Mouse (Mus musculus) stomach, embryonic 15.5 days (tissue): ENCODE measurements at regions not wholly inside any gene's neighbourhood (a gene's known extent, or its start where the extent isn't known, plus 50 kb on each side); places are given as distances from the start of the nearest gene placed in this dataset.

Experiments
- ATAC-seq: fragments of 200-750 bp; cut with Nextera tagmentation; 2 replicates; pipeline ENCODE4 v1.8.0; 2017; ENCODE audit warnings: low read depth, moderate number of reproducible peaks, moderate TSS enrichment; ENCODE audit not compliant: insufficient read depth, low FRiP score
- H3K27ac ChIP-seq: fragments of 300-500 bp; sonication (generic); 2 replicates; pipeline ENCODE4 v1.5.1; 2015; ENCODE audit warnings: mild to moderate bottlenecking, inconsistent platforms
- H3K27me3 ChIP-seq: fragments of 300-500 bp; sonication (generic); replicated peaks from 2 replicates; pipeline ENCODE4 v1.6.1; 2015; ENCODE audit warnings: inconsistent platforms
- H3K36me3 ChIP-seq: fragments of 300-500 bp; sonication (generic); 2 replicates; pipeline ENCODE4 v1.6.1; 2015; ENCODE audit warnings: inconsistent platforms
- H3K4me1 ChIP-seq: fragments of 300-500 bp; sonication (generic); 2 replicates; pipeline ENCODE4 v1.6.1; 2015; ENCODE audit warnings: inconsistent platforms
- H3K4me2 ChIP-seq: fragments of 300-500 bp; sonication (generic); 2 replicates; pipeline ENCODE4 v1.6.1; 2015; ENCODE audit warnings: mild to moderate bottlenecking, inconsistent platforms
- H3K4me3 ChIP-seq: fragments of 300-500 bp; sonication (generic); replicated peaks from 2 replicates; pipeline ENCODE4 v1.5.1; 2015; ENCODE audit warnings: inconsistent platforms
- H3K9ac ChIP-seq: fragments of 300-500 bp; sonication (generic); 2 replicates; pipeline ENCODE4 v1.6.1; 2015; ENCODE audit warnings: inconsistent platforms
- H3K9me3 ChIP-seq: fragments of 300-500 bp; sonication (generic); 2 replicates; pipeline ENCODE4 v1.6.1; 2016; ENCODE audit warnings: inconsistent platforms
- WGBS: fragments of 180-500 bp; shearing (Covaris S2); methylation state at CpG from one replicate; pipeline ENCODE4 v1.1.7; 2015; 5-methylcytosine and 5-hydroxymethylcytosine counted together

DNA sequence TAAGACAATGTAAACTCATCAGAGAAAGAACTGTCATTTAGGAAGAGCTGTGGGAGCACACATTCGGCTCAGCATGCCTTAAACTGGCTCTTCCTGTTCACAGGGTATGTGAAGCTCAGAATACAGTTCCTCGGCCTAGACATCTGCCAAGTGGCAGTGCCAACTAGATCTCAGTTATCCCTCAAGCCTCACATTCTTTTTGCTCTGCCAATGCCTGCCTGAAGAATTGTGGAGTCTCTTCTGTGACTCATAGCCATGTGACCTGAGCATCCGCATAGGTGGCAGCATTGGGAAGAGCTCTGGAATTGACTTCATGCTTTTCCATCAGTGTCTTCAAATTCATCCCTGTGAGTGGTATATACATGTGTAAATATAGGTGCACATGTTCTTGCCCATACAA, 59.7 kb downstream of the Prlhr start:
- H3K27me3 ChIP-seq = no peaks in the 10 kb centered on the region
- H3K4me2 ChIP-seq = no peak overlapping the region
- no peak for ATAC-seq
- H3K36me3 ChIP-seq = no peaks in the 10 kb centered on the region
- H3K27ac ChIP-seq = no peak overlapping the region
- 82% methylated on average over 3 of the region's 3 CpGs for WGBS
- no peaks in the 10 kb centered on the region for H3K9me3 ChIP-seq
- no peak overlapping the region for H3K9ac ChIP-seq
- no peak overlapping the region for H3K4me3 ChIP-seq
- H3K4me1 ChIP-seq = no peaks in the 10 kb centered on the region

DNA sequence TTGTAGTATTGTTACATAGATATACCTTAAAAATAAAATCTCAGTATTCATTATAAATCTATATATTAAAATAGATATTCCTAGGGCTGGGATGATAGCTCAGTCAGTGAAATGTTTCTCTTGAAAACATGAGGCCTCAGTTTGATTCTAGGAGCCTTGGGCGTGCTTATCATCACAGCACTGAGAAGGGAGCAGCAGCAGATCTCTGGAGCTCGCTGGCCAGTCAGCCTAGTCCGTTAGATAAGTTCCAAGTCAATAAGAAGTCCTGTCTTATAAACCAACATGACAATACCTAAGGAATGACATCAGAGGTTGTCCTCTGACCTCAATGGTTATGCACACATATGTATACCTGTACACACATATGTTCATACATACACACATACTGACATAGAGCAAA, 68.7 kb downstream of the Prlhr start:
- Histone ChIP-seq H3K36me3 (no peaks in the 10 kb centered on the region), H3K4me3 (no peak overlapping the region), H3K9me3 (no peaks in the 10 kb centered on the region), H3K27me3 (no peaks in the 10 kb centered on the region), H3K9ac (no peak overlapping the region), H3K4me2 (no peak overlapping the region), H3K4me1 (no peaks in the 10 kb centered on the region), H3K27ac (no peak overlapping the region)
- no peak for ATAC-seq
- 68% methylated on average over 3 of the region's 3 CpGs for WGBS

DNA sequence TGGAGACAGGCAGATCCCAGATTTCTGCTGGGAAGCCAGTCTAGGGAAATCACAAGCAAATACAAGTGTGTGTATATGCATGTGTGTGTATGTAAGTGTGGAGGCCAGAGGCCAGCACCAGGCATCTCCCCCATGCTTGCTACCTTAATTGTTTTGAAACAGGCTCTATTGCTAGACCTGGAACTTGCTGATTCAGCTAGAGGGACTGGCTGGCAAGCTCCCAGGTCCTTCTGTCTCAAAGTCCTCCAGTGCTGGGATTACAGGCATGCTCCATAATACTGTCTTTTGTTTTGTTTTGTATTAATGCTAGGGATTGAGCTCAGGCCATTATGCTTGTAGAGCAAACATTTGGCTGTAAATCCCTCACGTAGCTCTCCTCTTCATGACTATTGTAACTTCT, 70.4 kb downstream of the Prlhr start:
- no peak overlapping the region for H3K4me2 ChIP-seq
- no peaks in the 10 kb centered on the region for H3K36me3 ChIP-seq
- H3K4me1 ChIP-seq = no peaks in the 10 kb centered on the region
- no peak overlapping the region for H3K4me3 ChIP-seq
- H3K9ac ChIP-seq = no peak overlapping the region
- WGBS = 48% methylated on average over 1 of the region's 1 CpGs
- H3K27ac ChIP-seq = no peak overlapping the region
- no peak for ATAC-seq
- no peaks in the 10 kb centered on the region for H3K9me3 ChIP-seq
- H3K27me3 ChIP-seq = no peaks in the 10 kb centered on the region

DNA sequence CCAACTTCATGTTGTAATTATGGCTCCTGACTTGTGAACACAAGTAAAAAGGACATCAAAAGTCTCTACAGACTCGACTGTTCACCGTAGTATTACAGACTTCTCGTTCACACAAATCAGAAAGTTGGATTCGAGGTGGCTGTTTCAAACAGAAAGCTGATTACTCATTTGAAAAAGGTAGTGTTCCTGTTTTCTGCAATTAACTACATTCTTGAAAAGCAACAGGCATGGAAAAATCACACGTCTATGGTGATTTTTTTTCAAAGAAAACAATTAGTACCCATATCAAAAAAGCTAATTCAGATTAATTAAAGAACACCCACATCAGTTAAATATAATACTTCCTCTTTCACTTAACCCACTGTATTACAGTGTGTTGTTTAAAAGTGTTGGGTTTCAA, 71.5 kb downstream of the Prlhr start:
- Histone ChIP-seq H3K4me3 (no peak overlapping the region), H3K27ac (no peak overlapping the region), H3K4me2 (no peak overlapping the region), H3K9ac (no peak overlapping the region), H3K4me1 (no peaks in the 10 kb centered on the region), H3K27me3 (no peaks in the 10 kb centered on the region), H3K9me3 (no peaks in the 10 kb centered on the region), H3K36me3 (no peaks in the 10 kb centered on the region)
- WGBS = 80% methylated on average over 5 of the region's 5 CpGs
- no peak for ATAC-seq

DNA sequence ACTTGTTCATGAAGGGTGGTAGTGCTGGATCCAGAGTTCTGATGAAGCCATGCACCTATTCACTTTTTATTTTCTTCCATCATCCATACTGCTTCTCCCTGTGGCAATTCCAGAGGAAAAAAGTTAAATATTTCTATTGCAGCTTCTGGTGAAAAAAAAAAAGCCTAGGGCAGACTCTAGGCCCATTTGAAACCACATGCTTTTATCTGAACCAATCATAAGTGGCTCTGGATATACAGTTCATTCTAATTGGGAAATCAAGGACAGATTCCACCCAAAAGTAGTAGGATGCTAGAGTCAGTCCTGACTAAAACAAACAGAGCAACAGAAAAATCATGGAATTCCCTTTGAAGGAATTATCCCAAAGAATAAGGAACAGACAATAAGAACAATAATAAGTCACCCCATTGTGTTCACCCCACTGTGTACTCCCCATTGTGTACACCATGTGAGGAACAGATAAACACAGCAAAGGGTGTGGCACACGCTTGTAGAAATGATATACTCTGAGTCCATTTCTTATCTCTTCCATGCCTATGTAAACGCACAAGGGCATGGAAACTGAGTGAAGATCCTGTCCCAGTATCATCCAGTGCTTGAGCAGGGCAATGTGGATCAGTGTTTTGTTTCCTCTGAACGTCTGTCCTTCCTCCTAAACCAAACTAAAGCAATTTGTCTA, 81.4 kb downstream of the Prlhr start:
- Histone ChIP-seq H3K27ac (no peak overlapping the region), H3K4me2 (no peak overlapping the region), H3K36me3 (no peaks in the 10 kb centered on the region), H3K27me3 (no peaks in the 10 kb centered on the region), H3K4me3 (no peak overlapping the region), H3K9me3 (no peaks in the 10 kb centered on the region), H3K9ac (no peak overlapping the region), H3K4me1 (no peaks in the 10 kb centered on the region)
- ATAC-seq = peak; percentile 79; the same call in 1 of the 2 replicates
- WGBS = 41% methylated on average over 3 of the region's 3 CpGs

DNA sequence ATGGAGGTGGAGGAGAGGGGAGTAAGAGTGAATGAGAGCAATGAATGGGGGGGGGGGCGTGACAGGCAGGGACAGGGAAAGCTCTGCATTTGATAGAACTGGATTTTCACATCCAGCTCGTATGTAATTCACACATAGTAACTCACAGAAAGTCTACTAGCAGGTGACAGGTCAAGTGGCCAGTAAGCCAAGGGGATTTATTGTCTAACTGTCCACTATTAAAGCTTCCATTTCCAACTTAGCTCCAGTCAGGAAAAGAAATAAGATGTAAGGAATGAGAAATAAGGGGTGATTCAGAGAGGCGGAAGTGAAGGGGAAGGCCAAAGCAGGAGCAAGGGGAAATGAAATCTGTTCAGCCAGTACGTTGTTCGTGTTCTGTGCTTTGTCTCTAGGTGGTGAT, 83.4 kb downstream of the Prlhr start:
- no peaks in the 10 kb centered on the region for H3K9me3 ChIP-seq
- H3K27me3 ChIP-seq = no peaks in the 10 kb centered on the region
- WGBS = 73% methylated on average over 5 of the region's 5 CpGs
- no peaks in the 10 kb centered on the region for H3K4me1 ChIP-seq
- H3K4me2 ChIP-seq = no peak overlapping the region
- H3K36me3 ChIP-seq = no peaks in the 10 kb centered on the region
- H3K9ac ChIP-seq = no peak overlapping the region
- no peak for ATAC-seq
- H3K27ac ChIP-seq = no peak overlapping the region
- H3K4me3 ChIP-seq = no peak overlapping the region

DNA sequence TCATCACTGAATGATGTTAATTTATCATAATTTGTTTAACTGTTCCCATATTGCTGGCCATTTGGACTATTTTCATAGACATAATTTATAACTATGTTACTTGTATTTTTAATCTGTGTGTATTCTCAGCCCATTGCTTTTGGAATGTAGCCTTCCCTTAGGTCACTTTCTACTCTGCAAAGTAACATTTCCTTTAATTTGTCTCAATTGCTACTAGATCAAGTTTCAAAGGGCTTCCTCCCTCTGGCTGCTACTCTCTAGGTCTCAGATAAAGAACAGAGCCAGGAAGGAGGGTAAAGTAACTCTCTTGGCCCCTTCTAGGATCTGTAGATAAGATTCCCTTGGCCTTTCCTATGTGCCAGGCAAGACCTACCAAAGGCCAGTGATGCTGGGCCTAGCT, 85.4 kb downstream of the Prlhr start:
- H3K9ac ChIP-seq = no peak overlapping the region
- ATAC-seq = no peak
- H3K36me3 ChIP-seq = no peaks in the 10 kb centered on the region

DNA sequence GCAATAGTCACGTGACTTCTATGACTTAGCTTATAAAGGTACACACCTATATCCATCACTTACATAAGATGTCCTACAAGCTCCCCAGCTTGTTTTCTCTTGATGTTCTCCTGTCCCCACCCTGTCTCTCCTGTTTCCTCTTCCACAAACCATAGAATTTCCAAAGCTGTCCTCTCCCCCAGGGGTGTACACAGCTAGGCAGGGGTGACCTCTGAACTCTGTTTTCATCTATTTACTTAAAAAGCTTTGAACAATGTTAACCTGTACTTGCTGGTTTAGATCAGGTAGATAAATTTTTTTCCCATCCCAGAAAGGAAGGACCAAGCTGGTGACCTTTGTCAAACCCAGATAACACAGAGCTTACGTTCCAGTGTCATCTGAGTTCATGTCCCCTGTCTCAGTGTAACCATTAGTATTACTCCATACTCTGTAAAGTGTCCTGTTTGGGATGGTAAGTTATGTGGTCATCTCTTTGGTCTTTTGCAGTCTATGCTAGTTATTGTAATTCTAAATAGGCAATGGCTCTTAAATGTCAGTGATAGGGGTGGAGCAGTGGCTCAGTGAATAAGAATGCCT, 89.0 kb downstream of the Prlhr start:
- no peaks in the 10 kb centered on the region for H3K9me3 ChIP-seq
- no peaks in the 10 kb centered on the region for H3K4me1 ChIP-seq
- no peak for ATAC-seq
- no peak overlapping the region for H3K9ac ChIP-seq
- H3K27me3 ChIP-seq = no peaks in the 10 kb centered on the region
- no peak overlapping the region for H3K4me2 ChIP-seq
- WGBS = 74% methylated on average over 2 of the region's 2 CpGs
- H3K27ac ChIP-seq = no peak overlapping the region
- H3K36me3 ChIP-seq = no peaks in the 10 kb centered on the region
- no peak overlapping the region for H3K4me3 ChIP-seq

More for the DNA sequence above, 85.4 kb downstream of the Prlhr start:
- Histone ChIP-seq H3K9me3 (no peaks in the 10 kb centered on the region), H3K4me2 (no peak overlapping the region), H3K27ac (no peak overlapping the region), H3K4me3 (no peak overlapping the region), H3K27me3 (no peaks in the 10 kb centered on the region), H3K4me1 (no peaks in the 10 kb centered on the region)

DNA sequence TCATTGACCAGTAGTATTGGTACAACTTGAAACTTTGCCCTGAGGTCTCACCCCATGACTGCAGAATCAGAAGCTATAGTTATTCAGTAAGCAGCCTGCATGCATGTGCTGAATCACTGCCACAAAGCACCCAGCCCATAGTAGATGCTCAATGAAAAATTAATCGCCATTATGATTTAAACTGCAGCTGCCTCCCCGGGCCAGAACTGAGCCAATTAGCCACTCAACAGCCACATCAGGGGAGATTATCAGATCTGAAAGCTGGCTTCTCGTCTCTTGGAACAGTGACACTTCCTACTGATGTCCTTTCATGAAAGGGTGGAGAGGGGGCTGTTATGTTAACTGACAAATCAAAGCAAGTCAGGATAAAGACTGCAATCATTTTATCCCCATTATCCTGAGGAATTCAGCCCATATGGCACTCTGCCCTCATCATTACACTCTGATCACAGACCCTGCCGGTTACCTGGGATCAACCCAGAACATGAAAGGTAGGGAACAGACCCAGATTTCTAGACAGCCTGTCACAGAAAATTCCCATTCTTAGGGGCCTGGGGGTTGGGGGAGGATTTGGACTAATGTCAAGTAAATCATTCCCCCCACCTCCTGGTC, 104.0 kb downstream of the Prlhr start:
- Histone ChIP-seq H3K9ac (no peak overlapping the region), H3K4me1 (no peaks in the 10 kb centered on the region), H3K36me3 (no peaks in the 10 kb centered on the region), H3K27me3 (no peaks in the 10 kb centered on the region), H3K4me2 (no peak overlapping the region), H3K4me3 (no peak overlapping the region), H3K9me3 (no peaks in the 10 kb centered on the region), H3K27ac (no peak overlapping the region)
- WGBS = 67% methylated on average over 4 of the region's 4 CpGs
- ATAC-seq = no peak

DNA sequence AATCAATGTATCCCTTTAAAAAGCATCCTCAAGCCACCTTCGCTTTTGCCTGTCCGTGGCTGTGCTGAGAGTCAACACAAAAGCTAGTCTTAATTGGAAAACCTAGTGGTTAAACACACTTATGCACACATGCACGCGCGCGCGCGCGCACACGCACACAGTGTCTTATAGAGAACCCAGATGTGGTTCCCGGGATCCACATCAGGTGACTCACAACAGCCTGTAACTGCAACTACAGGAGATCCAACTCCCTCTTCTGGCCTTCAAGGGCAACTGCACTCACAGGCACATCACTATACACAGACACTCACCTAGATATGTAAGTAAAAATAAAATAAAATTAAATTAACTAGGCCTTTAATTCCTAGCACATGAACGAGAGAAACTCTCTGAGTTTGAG, 118.4 kb upstream of the Fam204a start:
- 91% methylated on average over 12 of the region's 12 CpGs for WGBS
- Histone ChIP-seq H3K4me3 (no peak overlapping the region), H3K4me1 (no peaks in the 10 kb centered on the region), H3K4me2 (no peak overlapping the region), H3K9ac (no peak overlapping the region), H3K36me3 (no peaks in the 10 kb centered on the region), H3K27me3 (no peaks in the 10 kb centered on the region), H3K9me3 (no peaks in the 10 kb centered on the region), H3K27ac (no peak overlapping the region)
- ATAC-seq = no peak

DNA sequence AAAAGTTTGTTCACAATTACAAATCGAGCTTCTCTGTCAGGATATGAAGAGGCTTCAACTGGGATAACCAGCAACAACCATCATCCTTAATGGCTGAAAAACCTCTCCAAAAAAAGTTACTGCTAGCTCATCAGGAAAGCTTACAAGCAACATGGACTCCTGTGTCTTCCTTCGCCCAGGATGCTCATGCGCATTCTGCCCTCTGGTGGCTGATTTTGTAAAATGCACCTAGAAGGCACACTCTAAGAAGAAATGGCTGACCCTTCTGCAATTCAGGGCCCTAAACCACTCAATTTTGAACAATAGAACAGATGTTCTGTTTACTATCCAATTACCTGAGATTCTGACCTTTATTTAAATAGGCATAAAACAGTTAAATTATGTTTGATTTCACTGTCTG, 115.0 kb upstream of the Fam204a start:
- no peak overlapping the region for H3K27ac ChIP-seq
- H3K27me3 ChIP-seq = no peaks in the 10 kb centered on the region
- H3K4me2 ChIP-seq = no peak overlapping the region
- H3K4me1 ChIP-seq = no peaks in the 10 kb centered on the region
- no peaks in the 10 kb centered on the region for H3K36me3 ChIP-seq
- no peak overlapping the region for H3K4me3 ChIP-seq
- WGBS = 11% methylated on average over 3 of the region's 3 CpGs
- H3K9ac ChIP-seq = no peak overlapping the region
- ATAC-seq = no peak
- no peaks in the 10 kb centered on the region for H3K9me3 ChIP-seq

DNA sequence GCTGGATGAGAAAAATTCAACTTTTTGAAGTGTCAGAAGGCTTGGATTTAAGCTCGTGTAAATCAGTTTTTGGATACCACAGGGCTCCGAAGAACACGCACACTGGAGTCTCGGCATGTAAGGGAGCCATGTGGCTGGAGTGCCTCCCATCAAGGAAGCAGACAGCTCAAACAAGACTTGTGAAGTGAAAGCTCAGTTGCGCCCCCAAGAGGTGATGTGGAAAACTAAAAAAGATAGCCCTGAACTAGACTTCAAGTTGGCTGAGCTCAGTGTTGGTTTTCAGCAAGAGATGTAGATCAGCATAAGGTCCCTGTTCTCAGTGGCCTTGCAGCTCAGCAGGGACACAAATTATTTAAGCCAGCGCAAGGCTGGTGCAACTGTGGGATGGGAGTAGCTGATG, 113.7 kb upstream of the Fam204a start:
- H3K4me1 ChIP-seq = no peaks in the 10 kb centered on the region
- H3K27me3 ChIP-seq = no peaks in the 10 kb centered on the region
- H3K4me2 ChIP-seq = no peak overlapping the region
- H3K4me3 ChIP-seq = no peak overlapping the region
- H3K36me3 ChIP-seq = no peaks in the 10 kb centered on the region
- 84% methylated on average over 6 of the region's 6 CpGs for whole genome bisulfite sequencing
- H3K9me3 ChIP-seq = no peaks in the 10 kb centered on the region
- ATAC-seq = no peak
- no peak overlapping the region for H3K27ac ChIP-seq
- H3K9ac ChIP-seq = no peak overlapping the region
